Mouse (Mus musculus) CH12.LX (cell line): ENCODE data around the gene Sox1.

ENCODE experiments used
- BHLHE40 ChIP-seq: IDR thresholded peaks from 2 replicates; pipeline ENCODE4 v1.6.1; 2011; ENCODE audit warnings: mild to moderate bottlenecking, low read depth, low read length, improper control_type of control experiment
- CHD2 ChIP-seq: IDR thresholded peaks from 2 replicates; pipeline ENCODE4 v1.6.1; 2011; ENCODE audit warnings: low read length, improper control_type of control experiment
- CTCF ChIP-seq, 2 experiments: IDR thresholded peaks in 1 of 2; conservative IDR thresholded peaks in 1 of 2; 2 replicates each; pipeline ENCODE4 v1.5.1; 2011 to 2012; ENCODE audit warnings: low read depth in 2 of 2, low read length in 2 of 2, improper control_type of control experiment in 1 of 2, inconsistent platforms in 1 of 2, mild to moderate bottlenecking in 1 of 2, moderate library complexity in 1 of 2
- E2F4 ChIP-seq: IDR thresholded peaks from 2 replicates; pipeline ENCODE4 v1.6.1; 2011; ENCODE audit warnings: low read depth, low read length, improper control_type of control experiment; ENCODE audit not compliant: insufficient replicate concordance
- EP300 ChIP-seq: IDR thresholded peaks from 2 replicates; pipeline ENCODE4 v1.6.1; 2011; ENCODE audit warnings: low read length, improper control_type of control experiment
- MAX ChIP-seq: IDR thresholded peaks from 2 replicates; pipeline ENCODE4 v1.6.1; 2011; ENCODE audit warnings: low read length, improper control_type of control experiment
- MAZ ChIP-seq: IDR thresholded peaks from 2 replicates; pipeline ENCODE4 v1.6.1; 2012; ENCODE audit warnings: low read depth, mild to moderate bottlenecking, inconsistent platforms, low read length, improper control_type of control experiment, moderate library complexity
- MXI1 ChIP-seq: IDR thresholded peaks from 2 replicates; pipeline ENCODE4 v1.6.1; 2011; ENCODE audit warnings: mild to moderate bottlenecking, low read depth, low read length, improper control_type of control experiment
- NRF1 ChIP-seq: IDR thresholded peaks from 2 replicates; pipeline ENCODE4 v1.6.1; 2014; ENCODE audit warnings: low read depth, mild to moderate bottlenecking, inconsistent platforms, low read length, improper control_type of control experiment, moderate library complexity
- PAX5 ChIP-seq: IDR thresholded peaks from 2 replicates; pipeline ENCODE4 v1.6.1; 2012; ENCODE audit warnings: low read length, inconsistent platforms, mixed read lengths
- POLR2A ChIP-seq: IDR thresholded peaks from 2 replicates; pipeline ENCODE4 v1.6.1; 2011; ENCODE audit warnings: low read depth, mild to moderate bottlenecking, improper control_type of control experiment, low read length
- SIN3A ChIP-seq: IDR thresholded peaks from 2 replicates; pipeline ENCODE4 v1.6.1; 2012; ENCODE audit warnings: low read length, improper control_type of control experiment, inconsistent platforms
- USF1 ChIP-seq: IDR thresholded peaks from 2 replicates; pipeline ENCODE4 v1.6.1; 2014; ENCODE audit warnings: low read depth, mild to moderate bottlenecking, inconsistent platforms, low read length, improper control_type of control experiment

GRCm38 (mm10) chr8:12445258-12445657, 50.2 kb downstream of the Sox1 start:
- TF ChIP-seq NRF1, result no peak
- TF ChIP-seq CTCF (conservative IDR thresholded peaks at IDR 0.05 in 1 of 2, IDR thresholded peaks at IDR 0.05 in 1 of 2; ENCODE audit: low read depth in 2 of 2, low read length in 2 of 2), result no peak
- no peak for TF ChIP-seq MXI1
- no peak for TF ChIP-seq POLR2A
- no peak for TF ChIP-seq MAZ
- no peak for TF ChIP-seq SIN3A
- TF ChIP-seq EP300, result no peak
- no peak for TF ChIP-seq PAX5
- TF ChIP-seq E2F4, result no peak
- no peak for TF ChIP-seq BHLHE40
- TF ChIP-seq USF1, result no peak
- TF ChIP-seq CHD2, result no peak
- TF ChIP-seq MAX, result no peak
